Mouse (Mus musculus) stomach, postnatal 0 days (tissue): ENCODE results near the gene Rexo5. TPM values are rescaled to one million over a fixed set of nuclear protein-coding genes. Genes with fewer than 3 reads are reported as not detected.

Experiments
- ATAC-seq: fragments of 200-750 bp; cut with Nextera tagmentation; 2 replicates; pipeline ENCODE4 v1.8.0; 2017; ENCODE audit not compliant: low FRiP score, low TSS enrichment
- DNase-seq: peaks from one replicate; pipeline ENCODE4 v3.0.0-alpha.2; 2016; ENCODE audit warnings: low spot score
- H3K27ac ChIP-seq: fragments of 300-500 bp; sonication (generic); replicated peaks from 2 replicates; pipeline ENCODE4 v1.5.1; 2014; ENCODE audit warnings: mild to moderate bottlenecking, control low read depth
- H3K27me3 ChIP-seq: fragments of 300-500 bp; sonication (generic); 2 replicates; pipeline ENCODE4 v1.6.1; 2014; ENCODE audit warnings: low read length; ENCODE audit not compliant: control insufficient read depth, insufficient read depth
- H3K36me3 ChIP-seq: fragments of 300-500 bp; sonication (generic); 2 replicates; pipeline ENCODE4 v1.6.1; 2014; ENCODE audit warnings: low read length, mixed read lengths; ENCODE audit not compliant: control insufficient read depth, insufficient read depth
- H3K4me1 ChIP-seq: fragments of 300-500 bp; sonication (generic); replicated peaks from 2 replicates; pipeline ENCODE4 v1.6.1; 2014; ENCODE audit warnings: antibody characterized with exemption; ENCODE audit not compliant: control insufficient read depth, insufficient read depth
- H3K4me2 ChIP-seq: fragments of 300-500 bp; sonication (generic); replicated peaks from 2 replicates; pipeline ENCODE4 v1.6.1; 2014; ENCODE audit warnings: low read depth, mild to moderate bottlenecking, control low read depth, moderate library complexity
- H3K4me3 ChIP-seq: fragments of 300-500 bp; sonication (generic); 2 replicates; pipeline ENCODE4 v1.5.1; 2014; ENCODE audit warnings: low read depth, low read length, control low read depth
- H3K9ac ChIP-seq: fragments of 300-500 bp; sonication (generic); 2 replicates; pipeline ENCODE4 v1.6.1; 2014; ENCODE audit warnings: mild to moderate bottlenecking, low read length, control low read depth, mixed read lengths
- H3K9me3 ChIP-seq: fragments of 300-500 bp; sonication (generic); 2 replicates; pipeline ENCODE4 v1.6.1; 2016; ENCODE audit warnings: low read length; ENCODE audit not compliant: control insufficient read depth
- CTCF ChIP-seq: IDR thresholded peaks from 2 replicates; pipeline ENCODE4 v1.5.1; 2016; ENCODE audit warnings: antibody characterized with exemption, low read depth, mild to moderate bottlenecking, moderate library complexity
- EP300 ChIP-seq: optimal IDR thresholded peaks from 2 replicates; pipeline ENCODE3; 2016; ENCODE audit warnings: antibody characterized with exemption
- WGBS: fragments of 180-500 bp; shearing (Covaris S2); extraction: QIAGEN DNeasy Blood & Tissue Kit; methylation state at CpG from one replicate; pipeline ENCODE4 v1.1.7; 2014; 5-methylcytosine and 5-hydroxymethylcytosine counted together
- polyA plus RNA-seq: library from polyadenylated mRNA; unstranded; fragments of >200 nt; fragmentation: Nextera tagmentation; extraction: Ambion mirVana; gene quantifications from 2 replicates; pipeline ENCODE4 v1.2.1, GENCODE M21; 2015

Rexo5 gene
- polyA plus RNA-seq, 1 experiment from 2014 or later = 4.8 TPM

DNA sequence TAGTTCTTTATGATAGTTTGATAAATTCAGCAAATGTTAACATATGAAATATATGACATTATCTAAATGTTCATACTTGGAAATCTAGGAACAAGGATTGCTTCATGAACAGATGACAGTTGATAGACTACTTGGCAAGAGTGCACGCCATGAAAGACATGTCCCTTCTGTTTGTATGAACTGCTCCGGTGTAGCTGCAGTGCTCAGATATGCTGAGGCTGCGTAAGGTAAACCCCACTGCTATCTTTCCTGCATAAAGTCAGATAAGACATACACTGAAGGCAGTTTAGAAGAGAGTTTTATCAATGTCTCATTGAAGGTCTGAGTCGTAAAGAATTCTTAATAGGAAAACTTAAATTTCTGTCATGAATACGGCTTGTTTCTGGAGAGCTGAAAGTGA, 8.9 kb upstream of the Rexo5 start:
- Histone ChIP-seq H3K36me3 (peaks cover 25% of the 10 kb centered on the region), H3K4me3 (no peak overlapping the region), H3K4me1 (no peaks in the 10 kb centered on the region), H3K27me3 (no peaks in the 10 kb centered on the region), H3K4me2 (no peak overlapping the region), H3K9me3 (no peaks in the 10 kb centered on the region), H3K27ac (no peak overlapping the region), H3K9ac (no peak overlapping the region)
- DNase-seq (no peak), ATAC-seq (no peak)
- TF ChIP-seq EP300 (no peak), CTCF (no peak)
- 90% methylated on average over 5 of the region's 5 CpGs for WGBS

DNA sequence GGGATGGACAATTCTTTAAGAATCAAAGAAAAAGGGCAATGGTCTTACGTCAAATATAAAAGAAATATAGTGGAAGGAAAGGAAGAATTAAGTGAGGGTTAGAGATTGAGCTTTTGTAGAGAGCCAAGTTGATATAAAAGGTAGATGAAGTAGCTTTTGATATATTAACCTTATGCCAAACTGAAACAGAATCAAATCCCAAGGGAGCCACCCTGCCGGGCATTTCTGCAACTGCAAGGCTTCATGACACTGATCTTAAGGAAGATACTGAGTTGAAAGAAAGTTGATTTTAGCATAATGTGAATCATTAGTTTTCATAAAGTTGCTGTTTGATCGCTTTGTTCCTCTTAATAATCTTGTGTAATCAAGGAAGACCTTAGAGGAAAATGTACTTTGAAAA, 4.8 kb upstream of the Rexo5 start:
- H3K4me1 ChIP-seq = no peaks in the 10 kb centered on the region
- no peak overlapping the region for H3K27ac ChIP-seq
- peaks cover 20% of the 10 kb centered on the region; the same call in 1 of the 2 replicates for H3K36me3 ChIP-seq
- no peak for TF ChIP-seq EP300
- 0 out of 2 replicates have a peak, but pooled peaks have one; percentile 13 for TF ChIP-seq CTCF
- DNase-seq (no peak), ATAC-seq (no peak)
- H3K27me3 ChIP-seq = no peaks in the 10 kb centered on the region
- WGBS = 85% methylated on average over 3 of the region's 3 CpGs
- H3K9ac ChIP-seq = no peak overlapping the region
- no peaks in the 10 kb centered on the region for H3K9me3 ChIP-seq
- no peak overlapping the region for H3K4me2 ChIP-seq
- H3K4me3 ChIP-seq = no peak overlapping the region

DNA sequence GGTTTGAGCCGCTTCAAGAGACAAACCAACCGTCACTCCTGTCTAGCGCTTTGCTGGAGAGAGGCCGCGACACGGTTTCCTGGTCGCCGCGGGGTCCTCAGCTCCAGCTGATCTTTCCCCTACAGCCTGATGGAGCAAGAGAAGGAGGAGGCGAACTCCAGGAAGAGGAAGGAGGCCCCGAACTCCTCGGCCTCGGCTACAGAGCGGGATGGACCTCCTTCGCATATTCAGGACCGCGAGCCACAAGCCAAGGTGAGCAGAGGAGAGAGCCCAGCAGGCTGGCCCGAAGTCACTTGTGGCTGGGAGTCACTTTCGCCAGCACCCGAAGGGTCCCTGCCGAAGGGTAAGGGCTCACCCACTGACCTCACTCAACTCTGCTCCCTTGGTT, 439 bp downstream of the Rexo5 start:
- TF ChIP-seq CTCF = no peak
- no peak for TF ChIP-seq EP300
- Histone ChIP-seq H3K4me1 (no peaks in the 10 kb centered on the region), H3K9me3 (no peaks in the 10 kb centered on the region), H3K27ac (peak overlapping the region; percentile 70), H3K9ac (peak overlapping the region; percentile 80), H3K36me3 (no peaks in the 10 kb centered on the region), H3K4me3 (peak overlapping the region; percentile 80), H3K27me3 (no peaks in the 10 kb centered on the region), H3K4me2 (peak overlapping the region; percentile 92)
- no peak for DNase-seq
- peak; percentile 85 for ATAC-seq
- under 1% methylated on average over 21 of the region's 21 CpGs for WGBS

DNA sequence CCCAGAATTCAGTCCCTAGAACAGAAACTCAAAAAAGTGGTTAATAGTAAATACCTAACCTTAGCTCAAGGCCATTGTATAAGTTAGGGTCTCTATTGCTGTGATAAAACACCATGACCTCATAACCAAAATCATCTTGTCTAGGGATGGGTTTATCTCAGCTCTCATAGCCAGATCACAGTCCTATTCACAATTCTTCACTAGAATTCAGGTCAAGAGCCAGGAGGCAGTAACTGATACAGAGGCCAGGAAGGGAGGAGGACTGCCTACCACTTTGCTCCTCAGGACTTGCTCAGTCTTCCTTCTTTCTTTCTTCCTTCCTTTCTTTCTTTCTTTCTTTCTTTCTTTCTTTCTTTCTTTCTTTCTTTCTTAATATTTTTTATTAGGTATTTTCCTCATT, 1.5 kb downstream of the Rexo5 start:
- no peaks in the 10 kb centered on the region for H3K36me3 ChIP-seq
- no peak overlapping the region for H3K9ac ChIP-seq
- ATAC-seq (no peak), DNase-seq (no peak)
- H3K27me3 ChIP-seq = no peaks in the 10 kb centered on the region
- TF ChIP-seq EP300 (no peak), CTCF (no peak)
- H3K9me3 ChIP-seq = no peaks in the 10 kb centered on the region
- 0 out of 2 replicates have a peak overlapping the region, but pooled peaks have one; percentile 15 for H3K4me3 ChIP-seq
- H3K27ac ChIP-seq = no peak overlapping the region
- H3K4me2 ChIP-seq = peak overlapping the region; percentile 23; the same call in 1 of the 2 replicates
- H3K4me1 ChIP-seq = no peaks in the 10 kb centered on the region

DNA sequence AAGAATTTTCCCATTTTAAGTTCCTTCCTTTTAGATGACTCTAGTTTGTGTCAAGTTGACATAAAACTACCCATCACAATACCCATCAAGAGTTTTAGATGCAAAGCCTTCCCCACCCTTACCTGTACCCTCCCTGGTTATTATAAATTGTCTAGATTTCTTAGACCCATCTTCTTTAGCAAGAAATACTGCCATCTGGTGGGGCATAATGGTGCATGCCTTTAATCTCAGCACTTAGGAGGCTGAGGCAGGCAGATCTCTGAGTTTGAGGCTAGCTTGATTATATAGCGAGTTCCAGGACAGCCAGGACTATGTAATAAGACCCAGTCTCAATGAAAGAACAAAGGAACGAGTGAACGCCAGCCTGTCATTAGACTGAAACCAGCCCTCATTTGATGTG, 6.7 kb downstream of the Rexo5 start:
- H3K9ac ChIP-seq = no peak overlapping the region
- ATAC-seq (no peak), DNase-seq (no peak)
- H3K27me3 ChIP-seq = no peaks in the 10 kb centered on the region
- H3K4me3 ChIP-seq = no peak overlapping the region
- H3K27ac ChIP-seq = no peak overlapping the region
- H3K4me1 ChIP-seq = no peaks in the 10 kb centered on the region
- WGBS = 92% methylated on average over 3 of the region's 3 CpGs
- H3K36me3 ChIP-seq = no peaks in the 10 kb centered on the region; the same call in 1 of the 2 replicates
- no peak overlapping the region for H3K4me2 ChIP-seq
- H3K9me3 ChIP-seq = no peaks in the 10 kb centered on the region
- TF ChIP-seq EP300 = no peak
- TF ChIP-seq CTCF = peak; percentile 51

DNA sequence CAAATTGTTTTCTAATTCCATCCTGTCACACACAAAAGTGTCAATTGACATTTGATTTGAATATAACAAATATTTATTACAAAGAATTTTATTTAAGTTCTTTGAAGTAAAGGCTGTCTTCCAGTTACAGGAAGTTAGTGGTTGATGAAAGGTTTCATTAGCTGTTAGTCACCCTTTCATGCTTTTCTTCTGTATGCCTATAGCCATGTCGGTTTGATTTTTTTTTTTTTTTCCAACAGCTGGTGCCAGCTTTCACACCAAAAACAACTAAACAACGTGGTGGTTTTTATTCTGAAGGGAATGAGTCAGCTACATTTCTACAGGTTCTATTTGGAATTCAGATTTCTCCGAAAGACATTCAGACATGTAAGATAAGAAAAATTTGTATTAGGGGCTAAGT, 7.2 kb downstream of the Rexo5 start:
- H3K27me3 ChIP-seq = no peaks in the 10 kb centered on the region
- whole genome bisulfite sequencing = 66% methylated on average over 3 of the region's 3 CpGs

More for the DNA sequence above, 7.2 kb downstream of the Rexo5 start:
- no peaks in the 10 kb centered on the region for H3K4me1 ChIP-seq
- H3K4me3 ChIP-seq = no peak overlapping the region
- TF ChIP-seq EP300 = no peak
- TF ChIP-seq CTCF = no peak
- no peak overlapping the region for H3K27ac ChIP-seq
- H3K36me3 ChIP-seq = no peaks in the 10 kb centered on the region; the same call in 1 of the 2 replicates
- no peak overlapping the region for H3K4me2 ChIP-seq
- no peaks in the 10 kb centered on the region for H3K9me3 ChIP-seq
- ATAC-seq (no peak), DNase-seq (no peak)
- H3K9ac ChIP-seq = no peak overlapping the region
